Mouse (Mus musculus): ENCODE results near the gene Arf6.

Gene Arf6

DNA sequence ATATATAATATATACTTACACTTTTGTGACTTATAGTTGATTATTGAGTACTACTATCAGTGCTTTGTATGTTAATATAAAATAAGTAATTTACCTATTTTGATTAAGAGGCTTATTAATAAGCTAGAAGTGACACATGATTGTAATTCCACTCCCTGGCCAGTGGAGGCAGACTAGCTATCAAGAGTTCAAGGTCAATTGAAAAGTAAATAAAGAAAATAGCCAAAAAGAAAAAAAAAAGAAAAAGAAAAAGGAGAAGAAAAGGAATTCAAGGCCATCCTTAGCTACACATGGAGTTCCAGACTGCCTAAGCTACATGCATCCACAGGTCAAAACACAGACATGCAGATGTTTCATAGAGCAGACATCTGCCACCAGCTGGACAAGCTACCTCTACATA lies 5.5 kb upstream of the Arf6 start:
- TF ChIP-seq GATA4 (IDR thresholded peaks at IDR 0.05; ENCODE audit: insufficient replicate concordance, low read length), result no peak

DNA sequence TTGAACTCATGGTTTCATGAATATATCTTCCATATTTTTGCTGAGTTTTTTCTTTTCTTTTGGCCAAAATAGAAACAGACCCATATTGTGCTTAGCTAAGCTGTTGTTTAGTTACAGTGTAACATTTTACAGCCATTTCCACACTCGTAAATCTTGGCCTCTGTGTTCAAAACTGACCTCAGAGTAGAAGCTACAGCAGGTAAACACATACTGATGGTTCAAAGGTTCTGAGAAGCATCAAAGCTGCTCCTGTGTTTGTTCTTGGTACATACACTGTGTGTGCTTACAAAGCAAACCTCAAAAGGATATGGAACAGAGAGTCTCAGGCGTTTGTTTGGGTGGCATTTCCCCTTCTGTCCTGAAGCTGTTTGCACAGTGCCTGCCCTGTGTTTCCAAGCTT lies 4.4 kb upstream of the Arf6 start:
- TF ChIP-seq GATA4 (IDR thresholded peaks at IDR 0.05; ENCODE audit: insufficient replicate concordance, low read length), result no peak

DNA sequence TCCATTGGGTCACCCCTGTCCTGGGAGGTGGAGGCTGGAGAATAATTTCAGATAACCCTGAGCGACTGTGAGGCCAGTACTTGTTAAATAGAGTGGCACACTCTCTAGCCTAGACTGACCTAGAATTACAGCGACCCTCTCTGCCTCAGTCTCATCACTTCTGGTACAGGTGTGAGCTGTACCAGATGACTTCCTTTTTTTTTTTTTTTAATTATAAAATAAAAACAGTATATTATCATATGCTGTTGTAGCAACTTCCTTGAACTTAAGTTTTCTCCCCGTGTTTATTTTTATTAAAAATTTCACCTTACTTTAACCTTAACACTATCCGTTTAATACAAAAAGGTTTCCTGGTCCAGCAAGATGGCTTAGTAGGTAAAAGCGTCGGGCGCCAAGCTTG lies 1.0 kb upstream of the Arf6 start:
- TF ChIP-seq GATA4 (IDR thresholded peaks at IDR 0.05; ENCODE audit: insufficient replicate concordance, low read length), result no peak

DNA sequence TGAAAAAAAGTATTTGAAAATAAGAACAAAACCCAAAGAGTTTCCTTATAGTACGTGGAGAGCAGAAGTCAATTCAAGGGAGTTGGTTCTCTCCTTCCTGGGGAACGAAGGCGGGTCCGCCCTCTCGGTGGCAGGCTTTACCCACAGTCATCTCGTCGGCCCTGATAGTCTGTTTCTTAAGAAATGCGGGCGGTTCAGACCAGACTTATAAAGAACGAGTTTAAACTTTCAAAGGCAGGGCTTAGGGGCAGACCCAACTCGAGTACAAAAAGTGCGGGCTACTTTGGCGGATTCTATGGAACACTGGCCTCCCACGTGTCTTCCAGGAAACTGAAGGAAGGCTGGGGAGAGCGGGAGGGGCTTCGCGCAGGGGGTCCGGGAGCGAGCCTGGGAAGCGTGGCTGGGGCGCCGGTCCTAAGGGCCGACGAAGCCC lies 513 bp upstream of the Arf6 start:
- no peak for TF ChIP-seq GATA4 (IDR thresholded peaks at IDR 0.05; ENCODE audit: insufficient replicate concordance, low read length)

DNA sequence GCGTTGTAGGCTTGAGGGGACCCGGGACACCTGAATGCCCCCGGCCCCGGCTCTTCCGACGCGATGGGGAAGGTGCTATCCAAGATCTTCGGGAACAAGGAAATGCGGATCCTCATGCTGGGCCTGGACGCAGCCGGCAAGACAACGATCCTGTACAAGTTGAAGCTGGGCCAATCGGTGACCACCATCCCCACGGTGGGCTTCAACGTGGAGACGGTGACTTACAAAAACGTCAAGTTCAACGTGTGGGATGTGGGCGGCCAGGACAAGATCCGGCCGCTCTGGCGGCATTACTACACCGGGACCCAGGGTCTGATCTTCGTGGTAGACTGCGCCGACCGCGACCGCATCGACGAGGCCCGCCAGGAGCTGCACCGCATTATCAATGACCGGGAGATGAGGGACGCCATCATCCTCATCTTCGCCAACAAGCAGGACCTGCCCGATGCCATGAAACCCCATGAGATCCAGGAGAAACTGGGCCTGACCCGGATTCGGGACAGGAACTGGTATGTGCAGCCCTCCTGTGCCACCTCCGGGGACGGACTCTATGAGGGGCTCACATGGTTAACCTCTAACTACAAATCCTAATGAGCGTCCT lies 881 bp downstream of the Arf6 start:
- TF ChIP-seq GATA4 (IDR thresholded peaks at IDR 0.05; ENCODE audit: insufficient replicate concordance, low read length), result no peak

DNA sequence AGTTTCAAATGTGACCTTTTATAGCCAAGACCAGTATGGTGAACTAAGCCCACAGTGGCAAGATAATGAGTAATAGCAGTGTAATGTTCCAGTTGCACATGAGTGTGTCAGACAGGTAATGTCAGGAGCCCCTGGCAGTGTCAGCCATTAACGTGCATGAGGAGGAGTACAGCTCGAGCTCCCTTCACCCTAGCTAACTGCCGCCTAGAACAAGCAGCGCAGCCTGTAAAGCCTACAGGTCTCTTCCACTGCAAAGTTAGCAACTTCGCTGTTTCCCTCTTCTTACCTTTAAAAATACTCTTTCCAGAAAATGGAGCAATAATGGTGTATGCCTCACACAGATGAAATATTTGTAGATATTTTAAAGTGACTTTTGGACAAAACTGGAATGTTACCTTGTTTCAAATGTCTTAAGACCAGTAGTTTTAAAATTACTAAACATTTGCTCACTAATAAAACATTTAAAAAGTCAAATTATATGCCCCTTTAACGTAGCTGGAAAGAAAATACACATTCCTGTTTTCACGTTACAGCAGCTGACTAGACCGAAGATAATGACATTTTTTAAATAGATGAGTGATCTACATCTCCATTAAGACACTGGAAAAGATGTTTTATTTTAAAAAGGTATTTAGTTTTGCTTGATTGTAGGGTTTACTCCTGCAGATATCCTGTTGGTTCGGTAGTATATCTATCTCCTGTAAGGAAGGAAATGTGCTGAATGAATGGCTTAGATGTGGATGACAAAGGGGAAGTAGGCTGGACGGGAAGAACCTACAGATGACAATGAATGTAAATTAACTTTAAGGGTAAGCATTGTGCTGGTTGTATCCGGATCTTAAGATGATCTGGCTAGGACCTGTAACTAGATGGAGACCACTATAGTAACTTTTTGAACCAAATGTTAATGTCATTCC lies 2.2 kb downstream of the Arf6 start:
- no peak for TF ChIP-seq GATA4 (IDR thresholded peaks at IDR 0.05; ENCODE audit: insufficient replicate concordance, low read length)

DNA sequence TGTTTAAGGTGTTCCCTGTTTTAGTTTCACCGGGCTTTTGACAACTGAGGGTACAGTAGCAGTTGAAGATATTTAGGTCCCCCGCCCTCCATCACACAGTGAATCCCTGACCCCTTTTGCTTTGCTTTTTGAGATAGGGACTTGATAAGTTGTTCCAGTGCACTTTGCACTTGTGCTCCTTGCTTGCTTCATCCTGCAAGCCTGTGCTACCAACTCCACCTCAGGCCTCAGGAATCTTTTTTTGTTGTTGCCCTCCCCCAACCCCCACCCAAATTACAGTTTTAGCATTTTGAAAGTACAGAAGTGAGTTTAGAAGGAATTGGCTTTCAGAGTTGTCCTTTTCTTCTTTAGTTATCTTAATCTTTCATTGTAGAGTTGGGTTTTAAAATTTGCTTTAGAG lies 4.2 kb downstream of the Arf6 start:
- TF ChIP-seq GATA4 (IDR thresholded peaks at IDR 0.05; ENCODE audit: insufficient replicate concordance, low read length), result peak; percentile 45; the same call in 1 of the 2 replicates

DNA sequence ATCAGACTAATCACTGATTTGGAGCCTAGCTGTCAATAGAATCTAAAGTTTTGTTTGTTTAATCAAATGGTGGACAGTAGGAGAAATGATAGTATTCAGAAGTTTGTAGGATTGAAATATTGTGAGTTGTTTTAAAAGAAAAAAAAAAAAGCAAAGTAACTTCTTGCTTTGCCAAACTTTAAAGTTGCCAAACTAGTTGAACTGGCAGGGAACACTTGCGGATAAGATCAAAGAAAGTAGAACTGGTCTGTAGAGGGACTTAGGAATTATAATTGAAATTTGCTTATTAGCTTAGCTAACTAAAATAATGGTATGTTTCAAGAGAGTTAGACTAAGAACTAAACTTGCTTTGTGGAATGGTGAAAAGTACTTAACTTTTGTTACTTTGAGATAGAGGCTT lies 5.2 kb downstream of the Arf6 start:
- no peak for TF ChIP-seq GATA4 (IDR thresholded peaks at IDR 0.05; ENCODE audit: insufficient replicate concordance, low read length)

DNA sequence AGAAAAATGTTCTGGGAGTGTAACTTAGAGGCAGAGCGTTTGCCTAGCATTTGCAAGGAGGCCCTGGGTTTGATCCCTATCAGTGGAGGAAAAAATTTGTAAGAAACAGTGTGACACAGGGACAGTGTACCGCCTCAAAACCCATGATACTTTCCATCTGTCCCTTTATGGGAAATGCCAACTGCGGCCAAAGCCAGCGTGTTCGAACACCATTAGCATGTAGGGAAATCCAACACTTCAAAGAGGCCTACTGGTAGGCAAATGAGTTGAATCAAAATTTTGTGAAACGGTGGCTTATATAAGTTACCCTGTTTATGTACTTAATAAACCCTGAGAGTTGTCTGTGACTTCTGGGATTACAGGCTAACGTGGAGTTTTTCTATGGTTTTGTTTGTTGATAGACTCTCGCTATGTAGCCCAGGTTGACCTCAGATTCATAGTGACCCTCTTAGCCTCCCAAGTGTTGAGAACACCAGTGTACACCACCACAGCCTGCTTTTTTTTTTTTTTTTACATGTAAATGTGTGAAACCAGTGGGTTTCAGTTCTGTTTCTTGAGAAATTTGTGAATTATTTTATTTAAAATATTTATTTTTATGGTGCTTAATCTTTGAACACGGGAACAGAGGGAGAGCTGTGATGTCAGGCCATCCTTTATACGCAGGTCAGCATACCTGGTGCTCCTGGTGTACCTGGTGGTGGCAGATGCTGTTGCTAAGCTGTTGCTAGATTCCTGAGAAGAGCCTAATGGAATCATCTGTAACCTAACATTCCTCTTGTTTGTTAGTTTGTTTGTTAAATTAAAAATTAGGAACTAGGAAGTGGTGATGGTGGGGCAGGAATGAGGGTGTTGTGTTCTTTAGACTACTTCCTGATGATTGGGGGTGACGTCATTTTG lies 6.9 kb downstream of the Arf6 start:
- no peak for TF ChIP-seq GATA4 (IDR thresholded peaks at IDR 0.05; ENCODE audit: insufficient replicate concordance, low read length)

DNA sequence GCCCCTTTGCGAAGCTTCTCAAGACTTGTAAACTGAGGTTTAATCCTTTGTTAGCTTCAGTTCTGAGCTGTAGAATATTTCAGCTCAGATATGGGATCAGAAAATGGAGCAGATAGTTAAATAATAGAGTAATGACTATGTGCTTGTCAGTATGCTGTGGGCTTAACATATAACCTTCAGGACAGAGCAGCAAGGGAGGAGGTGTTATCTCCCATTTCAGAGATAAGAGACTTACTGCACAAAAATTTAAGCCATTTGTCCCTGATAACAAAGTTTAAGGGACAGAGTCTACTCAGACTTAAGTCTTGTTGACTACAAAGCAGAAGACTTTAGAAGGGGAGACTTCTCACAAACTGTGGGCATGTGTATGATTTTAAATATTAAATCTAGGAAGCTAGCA lies 10.9 kb downstream of the Arf6 start:
- TF ChIP-seq GATA4 (IDR thresholded peaks at IDR 0.05; ENCODE audit: insufficient replicate concordance, low read length), result no peak

DNA sequence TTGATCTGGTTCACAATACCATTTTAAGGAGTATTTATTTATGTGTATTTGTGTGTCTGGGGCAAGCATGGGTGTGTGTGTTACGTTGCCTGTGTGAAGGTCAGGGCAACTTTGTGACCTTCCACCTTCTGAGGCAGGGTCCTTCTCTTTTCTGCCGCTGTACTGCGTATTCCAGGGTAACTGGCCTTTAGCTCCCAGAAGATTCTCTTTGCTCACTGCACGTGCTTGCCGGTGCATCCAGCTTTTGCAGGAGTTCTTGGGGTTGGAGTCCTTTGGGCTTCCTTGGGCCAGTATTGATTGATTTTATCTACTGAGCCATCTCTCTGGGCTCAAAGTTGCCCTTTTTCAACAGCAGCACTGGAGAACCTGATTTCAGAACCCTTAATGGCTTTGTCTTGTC lies 12.7 kb downstream of the Arf6 start:
- peak; percentile 64; the same call in 1 of the 2 replicates for TF ChIP-seq GATA4 (IDR thresholded peaks at IDR 0.05; ENCODE audit: insufficient replicate concordance, low read length)

DNA sequence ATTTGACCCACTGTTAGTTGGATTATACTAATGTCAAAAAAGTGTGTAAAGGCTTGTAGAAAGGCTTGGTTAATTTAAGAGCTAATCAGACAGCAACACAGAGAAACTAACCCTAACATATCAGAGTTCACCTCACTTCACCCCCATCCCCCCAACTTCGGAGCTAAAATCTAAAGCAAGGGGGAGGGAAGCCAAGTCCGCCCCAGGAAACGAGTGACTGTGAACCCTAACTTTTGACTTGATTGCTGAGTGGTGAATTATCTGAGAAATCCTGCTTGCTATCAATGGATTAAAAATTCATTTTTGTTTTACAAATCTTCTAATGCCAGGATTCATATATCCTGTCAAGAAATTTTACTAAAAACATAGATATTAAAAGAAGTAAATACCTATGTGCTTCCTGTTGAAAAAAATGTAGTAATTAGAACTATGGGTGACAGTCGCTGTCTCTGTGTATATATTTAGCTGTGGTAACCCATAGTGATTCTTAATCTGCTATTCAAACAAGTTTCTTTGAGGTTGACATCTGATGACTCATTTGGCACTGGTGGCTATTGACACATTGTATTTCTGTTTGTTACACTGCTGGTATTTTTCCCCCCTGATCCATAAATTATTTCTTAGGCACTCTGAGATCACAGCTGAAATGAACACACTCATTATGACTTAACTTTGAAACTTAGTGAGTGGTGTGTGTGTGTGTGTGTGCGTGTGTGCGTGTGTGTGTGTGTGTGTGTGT lies 13.8 kb downstream of the Arf6 start:
- no peak for TF ChIP-seq GATA4 (IDR thresholded peaks at IDR 0.05; ENCODE audit: insufficient replicate concordance, low read length)

DNA sequence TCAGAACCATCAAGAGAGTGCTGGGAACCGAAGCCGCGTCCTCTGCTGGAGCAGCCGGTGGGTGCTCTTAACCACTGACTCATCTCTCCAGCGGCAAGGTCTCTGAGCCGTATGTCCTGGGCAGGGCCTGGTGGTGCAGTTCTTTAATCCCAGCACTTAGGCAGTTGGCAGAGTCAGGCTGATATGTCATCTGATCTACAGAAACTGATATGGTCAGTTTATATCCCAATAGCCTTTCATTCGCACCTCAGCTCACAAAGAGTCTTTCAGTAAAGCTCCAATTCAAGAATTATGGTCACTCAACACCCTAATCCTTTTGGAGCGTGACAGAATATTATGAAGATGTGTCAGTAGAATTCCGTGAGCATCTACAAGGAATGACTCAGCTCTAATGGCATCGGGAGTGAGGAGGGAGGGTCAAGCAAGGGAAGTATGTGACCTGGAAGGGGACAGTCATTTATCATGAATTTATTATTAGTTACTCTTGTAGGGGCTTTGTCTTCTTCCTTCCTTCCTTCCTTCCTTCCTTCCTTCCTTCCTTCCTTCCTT lies 16.4 kb downstream of the Arf6 start:
- no peak for TF ChIP-seq GATA4 (IDR thresholded peaks at IDR 0.05; ENCODE audit: insufficient replicate concordance, low read length)

DNA sequence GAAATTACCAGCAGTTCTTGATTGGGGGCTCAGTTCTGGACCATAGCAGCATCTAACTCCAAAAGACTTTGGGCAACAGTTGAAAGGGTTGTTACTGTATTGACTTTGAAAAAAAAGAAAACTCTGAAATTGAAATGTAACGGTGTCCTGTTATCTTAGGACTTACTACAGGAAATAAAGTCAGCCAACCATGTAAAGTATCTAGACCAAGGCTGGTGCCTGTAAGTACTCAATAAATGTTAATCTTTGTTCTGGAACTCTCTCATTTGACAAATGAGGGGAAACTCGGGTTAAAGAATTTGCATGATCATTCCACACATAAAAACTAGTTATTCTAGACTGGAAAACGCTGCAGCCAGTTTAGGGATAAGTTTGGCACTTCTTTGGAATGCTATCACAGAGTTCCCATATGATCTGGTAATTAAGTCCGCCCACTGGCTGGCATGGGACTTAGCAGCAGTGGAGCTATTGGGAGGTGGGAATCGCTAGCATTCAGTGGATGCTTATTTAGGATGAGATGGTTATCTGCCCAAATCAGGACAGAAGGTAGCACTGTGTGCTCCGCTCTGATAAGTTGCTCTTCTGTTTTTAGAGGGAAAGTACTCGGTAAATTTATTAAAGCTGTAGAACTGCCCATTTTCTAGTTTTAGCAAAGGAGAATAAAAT lies 17.5 kb downstream of the Arf6 start:
- TF ChIP-seq GATA4 (IDR thresholded peaks at IDR 0.05; ENCODE audit: insufficient replicate concordance, low read length), result no peak

Measured in liver, adult (tissue).